Mouse (Mus musculus): Measurements from ENCODE around the gene Ugt2a2. TPM values are rescaled to one million over a fixed set of nuclear protein-coding genes. Genes with fewer than 3 reads are reported as not detected.
"Not testable (repeated sequence)": the region's sequence is repeated elsewhere in the genome, so short reads cannot be mapped to it uniquely, and the experiment has no call there.

Ugt2a2 gene
- polyA plus RNA-seq (2014; fragmentation: Nextera tagmentation; extraction: Ambion mirVana), result not detected in 2 replicates

GRCm38 (mm10) chr5:87482160-87482559, at the start of gene Ugt2a2:
Gene Ugt2a2 (minus strand): TSS chr5:87482260.
- Histone ChIP-seq H3K4me3 (ENCODE audit: low read depth, low read length) (no peak within 1 kb of the TSS), H3K9me3 (ENCODE audit: control insufficient read depth, low read length) (no peaks in the 10 kb centered on the region), H3K27me3 (replicated peaks; ENCODE audit: control insufficient read depth, insufficient read depth, low read length) (no peaks in the 10 kb centered on the region), H3K4me2 (ENCODE audit: low read length) (no peak within 1 kb of the TSS), H3K27ac (ENCODE audit: low read depth) (no peak within 1 kb of the TSS), H3K9ac (ENCODE audit: low read length) (no peak within 1 kb of the TSS), H3K36me3 (ENCODE audit: control insufficient read depth, insufficient read depth, low read length) (no peaks in the 10 kb centered on the region), H3K4me1 (replicated peaks; ENCODE audit: control insufficient read depth, insufficient read depth, low read length) (no peaks in the 10 kb centered on the region)
- DNase-seq (ENCODE audit: low spot score) (no peak), ATAC-seq (replicated peaks; ENCODE audit: low FRiP score, low TSS enrichment, low read depth) (no peak)
- WGBS, result 81% methylated on average over 5 of the region's 5 CpGs

GRCm38 (mm10) chr5:87523561-87523960, 41.5 kb upstream of the Ugt2a2 start:
- 90% methylated on average over 2 of the region's 2 CpGs for WGBS
- not testable (repeated sequence) for H3K4me3 ChIP-seq (ENCODE audit: low read depth, low read length); H3K36me3 ChIP-seq (ENCODE audit: control insufficient read depth, insufficient read depth, low read length); H3K4me2 ChIP-seq (ENCODE audit: low read length); H3K9ac ChIP-seq (ENCODE audit: low read length); H3K4me1 ChIP-seq (replicated peaks; ENCODE audit: control insufficient read depth, insufficient read depth, low read length); H3K9me3 ChIP-seq (ENCODE audit: control insufficient read depth, low read length); H3K27ac ChIP-seq (ENCODE audit: low read depth); ATAC-seq (replicated peaks; ENCODE audit: low FRiP score, low TSS enrichment, low read depth); H3K27me3 ChIP-seq (replicated peaks; ENCODE audit: control insufficient read depth, insufficient read depth, low read length); DNase-seq (ENCODE audit: low spot score)

GRCm38 (mm10) chr5:87505776-87506458, 23.9 kb upstream of the Ugt2a2 start:
- no peaks in the 10 kb centered on the region for H3K9me3 ChIP-seq (ENCODE audit: control insufficient read depth, low read length)
- H3K9ac ChIP-seq (ENCODE audit: low read length), result no peak overlapping the region
- H3K36me3 ChIP-seq (ENCODE audit: control insufficient read depth, insufficient read depth, low read length), result no peaks in the 10 kb centered on the region
- H3K27ac ChIP-seq (ENCODE audit: low read depth), result no peak overlapping the region
- DNase-seq (ENCODE audit: low spot score) (no peak), ATAC-seq (replicated peaks; ENCODE audit: low FRiP score, low TSS enrichment, low read depth) (no peak)
- H3K4me3 ChIP-seq (ENCODE audit: low read depth, low read length), result no peak overlapping the region
- WGBS, result 70% methylated on average over 4 of the region's 4 CpGs
- no peak overlapping the region for H3K4me2 ChIP-seq (ENCODE audit: low read length)
- no peaks in the 10 kb centered on the region for H3K4me1 ChIP-seq (replicated peaks; ENCODE audit: control insufficient read depth, insufficient read depth, low read length)
- H3K27me3 ChIP-seq (replicated peaks; ENCODE audit: control insufficient read depth, insufficient read depth, low read length), result no peaks in the 10 kb centered on the region

GRCm38 (mm10) chr5:87502687-87503086, 20.6 kb upstream of the Ugt2a2 start:
- Histone ChIP-seq H3K27ac (ENCODE audit: low read depth) (no peak overlapping the region), H3K36me3 (ENCODE audit: control insufficient read depth, insufficient read depth, low read length) (no peaks in the 10 kb centered on the region), H3K9ac (ENCODE audit: low read length) (no peak overlapping the region), H3K4me3 (ENCODE audit: low read depth, low read length) (no peak overlapping the region), H3K4me1 (replicated peaks; ENCODE audit: control insufficient read depth, insufficient read depth, low read length) (no peaks in the 10 kb centered on the region), H3K9me3 (ENCODE audit: control insufficient read depth, low read length) (no peaks in the 10 kb centered on the region), H3K27me3 (replicated peaks; ENCODE audit: control insufficient read depth, insufficient read depth, low read length) (no peaks in the 10 kb centered on the region), H3K4me2 (ENCODE audit: low read length) (no peak overlapping the region)
- DNase-seq (ENCODE audit: low spot score), result no peak
- ATAC-seq (replicated peaks; ENCODE audit: low FRiP score, low TSS enrichment, low read depth), result no peak
- 91% methylated on average over 1 of the region's 1 CpGs for WGBS

- no peak for DNase-seq (ENCODE audit: low spot score)
- Histone ChIP-seq H3K4me2 (ENCODE audit: low read length) (no peak overlapping the region), H3K4me3 (ENCODE audit: low read depth, low read length) (no peak overlapping the region), H3K36me3 (ENCODE audit: control insufficient read depth, insufficient read depth, low read length) (no peaks in the 10 kb centered on the region), H3K27me3 (replicated peaks; ENCODE audit: control insufficient read depth, insufficient read depth, low read length) (no peaks in the 10 kb centered on the region), H3K4me1 (replicated peaks; ENCODE audit: control insufficient read depth, insufficient read depth, low read length) (no peaks in the 10 kb centered on the region), H3K27ac (ENCODE audit: low read depth) (no peak overlapping the region), H3K9ac (ENCODE audit: low read length) (no peak overlapping the region), H3K9me3 (ENCODE audit: control insufficient read depth, low read length) (no peaks in the 10 kb centered on the region)
- ATAC-seq (replicated peaks; ENCODE audit: low FRiP score, low TSS enrichment, low read depth), result no peak
These were observed 17.3 kb upstream of the Ugt2a2 start for GRCm38 (mm10) chr5:87499341-87499740.

- Histone ChIP-seq H3K4me3 (ENCODE audit: low read depth, low read length) (no peak overlapping the region), H3K4me1 (replicated peaks; ENCODE audit: control insufficient read depth, insufficient read depth, low read length) (no peaks in the 10 kb centered on the region), H3K27ac (ENCODE audit: low read depth) (no peak overlapping the region), H3K9me3 (ENCODE audit: control insufficient read depth, low read length) (no peaks in the 10 kb centered on the region), H3K9ac (ENCODE audit: low read length) (no peak overlapping the region), H3K4me2 (ENCODE audit: low read length) (no peak overlapping the region), H3K27me3 (replicated peaks; ENCODE audit: control insufficient read depth, insufficient read depth, low read length) (no peaks in the 10 kb centered on the region), H3K36me3 (ENCODE audit: control insufficient read depth, insufficient read depth, low read length) (no peaks in the 10 kb centered on the region)
- DNase-seq (ENCODE audit: low spot score) (no peak), ATAC-seq (replicated peaks; ENCODE audit: low FRiP score, low TSS enrichment, low read depth) (no peak)
These were observed 16.9 kb upstream of the Ugt2a2 start for GRCm38 (mm10) chr5:87498936-87499335.

GRCm38 (mm10) chr5:87490771-87491170, 8.7 kb upstream of the Ugt2a2 start, which contains the start of gene Ugt2a1:
Gene Ugt2a1 (minus strand): TSS chr5:87490871.
- Histone ChIP-seq H3K4me3 (ENCODE audit: low read depth, low read length) (no peak within 1 kb of the TSS), H3K27me3 (replicated peaks; ENCODE audit: control insufficient read depth, insufficient read depth, low read length) (no peaks in the 10 kb centered on the region), H3K4me2 (ENCODE audit: low read length) (no peak within 1 kb of the TSS), H3K9ac (ENCODE audit: low read length) (no peak within 1 kb of the TSS), H3K36me3 (ENCODE audit: control insufficient read depth, insufficient read depth, low read length) (no peaks in the 10 kb centered on the region), H3K27ac (ENCODE audit: low read depth) (no peak within 1 kb of the TSS), H3K9me3 (ENCODE audit: control insufficient read depth, low read length) (no peaks in the 10 kb centered on the region), H3K4me1 (replicated peaks; ENCODE audit: control insufficient read depth, insufficient read depth, low read length) (no peaks in the 10 kb centered on the region)
- no peak for DNase-seq (ENCODE audit: low spot score)
- ATAC-seq (replicated peaks; ENCODE audit: low FRiP score, low TSS enrichment, low read depth), result no peak
- 77% methylated on average over 1 of the region's 1 CpGs for WGBS

GRCm38 (mm10) chr5:87486706-87487105, 4.6 kb upstream of the Ugt2a2 start, which contains the start of gene Gm43638:
Gene Gm43638 (minus strand): TSS chr5:87486806.
- H3K27me3 ChIP-seq (replicated peaks; ENCODE audit: control insufficient read depth, insufficient read depth, low read length); H3K27ac ChIP-seq (ENCODE audit: low read depth); H3K36me3 ChIP-seq (ENCODE audit: control insufficient read depth, insufficient read depth, low read length); H3K9ac ChIP-seq (ENCODE audit: low read length); H3K9me3 ChIP-seq (ENCODE audit: control insufficient read depth, low read length); H3K4me3 ChIP-seq (ENCODE audit: low read depth, low read length); H3K4me2 ChIP-seq (ENCODE audit: low read length); H3K4me1 ChIP-seq (replicated peaks; ENCODE audit: control insufficient read depth, insufficient read depth, low read length); ATAC-seq (replicated peaks; ENCODE audit: low FRiP score, low TSS enrichment, low read depth); DNase-seq (ENCODE audit: low spot score): not testable (repeated sequence)
- WGBS, result 75% methylated on average over 1 of the region's 1 CpGs

GRCm38 (mm10) chr5:87458810-87459209, 23.2 kb downstream of the Ugt2a2 start:
- no peak overlapping the region for H3K4me3 ChIP-seq (ENCODE audit: low read depth, low read length)
- H3K27ac ChIP-seq (ENCODE audit: low read depth), result no peak overlapping the region
- H3K4me1 ChIP-seq (replicated peaks; ENCODE audit: control insufficient read depth, insufficient read depth, low read length), result no peaks in the 10 kb centered on the region
- WGBS, result 52% methylated on average over 1 of the region's 1 CpGs
- no peaks in the 10 kb centered on the region for H3K27me3 ChIP-seq (replicated peaks; ENCODE audit: control insufficient read depth, insufficient read depth, low read length)
- DNase-seq (ENCODE audit: low spot score) (no peak), ATAC-seq (replicated peaks; ENCODE audit: low FRiP score, low TSS enrichment, low read depth) (no peak)
- no peaks in the 10 kb centered on the region for H3K36me3 ChIP-seq (ENCODE audit: control insufficient read depth, insufficient read depth, low read length)
- H3K9me3 ChIP-seq (ENCODE audit: control insufficient read depth, low read length), result no peaks in the 10 kb centered on the region
- H3K9ac ChIP-seq (ENCODE audit: low read length), result no peak overlapping the region
- no peak overlapping the region for H3K4me2 ChIP-seq (ENCODE audit: low read length)
